Mouse (Mus musculus) cerebellum, adult 2 months (tissue): Measurements from ENCODE around the gene Ehd1.
A peak's percentile ranks its signal among the peaks of the same experiment; 100 is the strongest.

Source experiments
- CTCF ChIP-seq: fragments of 200-500 bp; IDR thresholded peaks from 2 replicates; pipeline ENCODE4 v1.5.1; 2011; ENCODE audit warnings: low read depth, mild to moderate bottlenecking, control low read depth, low read length, moderate library complexity, borderline replicate concordance; ENCODE audit not compliant: insufficient read depth
- POLR2A ChIP-seq: fragments of 200-500 bp; IDR thresholded peaks from 2 replicates; pipeline ENCODE4 v1.6.1; 2011; ENCODE audit warnings: low read length, control low read depth, borderline replicate concordance; ENCODE audit not compliant: insufficient read depth

DNA sequence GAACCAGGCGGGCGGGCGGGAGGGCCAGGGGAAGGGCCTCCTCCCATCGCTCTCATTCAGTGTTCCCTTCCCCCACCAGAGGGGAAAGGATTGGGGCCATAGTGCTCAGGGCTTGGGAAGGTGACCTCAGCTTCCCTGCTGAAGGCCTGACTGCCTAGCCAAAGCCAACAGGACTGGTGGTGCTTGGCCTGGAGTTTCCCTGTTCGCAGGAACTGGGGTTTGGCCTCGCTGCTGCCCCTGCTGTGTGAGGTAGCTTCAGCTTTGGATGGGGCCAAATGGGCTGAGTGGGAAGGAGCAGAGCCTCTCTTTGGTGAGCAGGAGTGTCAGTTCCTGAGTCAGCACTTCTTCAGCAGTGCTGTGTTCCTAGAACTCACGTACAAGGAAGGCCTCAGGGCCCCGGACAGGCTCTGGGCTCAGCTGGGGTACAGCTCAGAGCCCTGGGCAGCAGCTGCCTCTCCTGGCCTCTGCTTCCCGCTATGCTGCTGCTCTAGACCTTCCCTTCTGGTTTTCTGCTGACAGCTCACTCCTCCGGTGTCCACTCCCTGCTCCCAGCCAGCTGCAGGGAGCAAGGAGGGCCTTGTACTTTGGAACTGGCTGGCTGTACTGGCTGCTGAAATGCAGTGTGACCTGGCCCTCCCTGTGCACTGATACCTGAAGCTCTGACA, 14.7 kb downstream of the Ehd1 start:
- TF ChIP-seq CTCF (no peak), POLR2A (0 out of 2 replicates have a peak, but pooled peaks have one; percentile 11)
